Mouse (Mus musculus): ENCODE results near the gene Thop1.

DNA sequence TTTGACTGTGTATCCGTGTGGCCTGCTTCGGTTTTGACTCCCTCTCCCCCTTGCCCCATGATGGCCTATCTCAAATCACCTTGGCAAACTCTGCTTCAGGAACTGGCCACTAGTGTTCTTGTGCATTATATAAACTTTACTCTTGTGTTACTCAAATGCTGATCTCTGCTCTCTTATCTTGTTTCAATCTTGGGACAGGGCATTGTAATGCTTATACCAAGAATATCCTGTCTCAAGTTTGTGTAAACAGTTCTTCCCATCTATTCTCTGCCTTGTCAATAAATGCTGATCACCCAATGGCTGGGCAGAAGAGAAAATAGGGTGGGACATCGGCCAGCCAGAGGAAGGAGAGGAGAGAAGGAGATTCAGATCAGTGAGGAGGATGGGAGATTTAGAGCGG is 7.1 kb upstream of the Thop1 start:
- no peak for TF ChIP-seq ZC3H11A (IDR thresholded peaks at IDR 0.05; ENCODE audit: low read depth, low read length)
- TF ChIP-seq CTCF (IDR thresholded peaks at IDR 0.05 in 2 of 3, conservative IDR thresholded peaks at IDR 0.05 in 1 of 3; ENCODE audit: control insufficient read depth in 1 of 3, insufficient read depth in 1 of 3, low read depth in 2 of 3, low read length in 3 of 3, poor library complexity in 1 of 3, severe bottlenecking in 1 of 3): no peak
- TF ChIP-seq POLR2A (IDR thresholded peaks at IDR 0.05; ENCODE audit: control insufficient read depth in 1 of 2, insufficient read depth in 1 of 2, low read depth in 1 of 2, low read length in 2 of 2, poor library complexity in 1 of 2): no peak
- no peak for TF ChIP-seq MYC (IDR thresholded peaks at IDR 0.05; ENCODE audit: low read depth, low read length)
- TF ChIP-seq MXI1 (IDR thresholded peaks at IDR 0.05; ENCODE audit: low read depth, low read length): no peak
